Mouse (Mus musculus): ENCODE results near the gene Sh3bgrl2. TPM values are rescaled to one million over a fixed set of nuclear protein-coding genes. Genes with fewer than 3 reads are reported as not detected.
"Not testable (repeated sequence)": the region's sequence is repeated elsewhere in the genome, so short reads cannot be mapped to it uniquely, and the experiment has no call there.

The Sh3bgrl2 gene
- 16.8 and 18.7 TPM in 2 replicates for polyA plus RNA-seq (2014; fragmentation: Nextera tagmentation; extraction: Ambion mirVana)

- DNase-seq (ENCODE audit: low spot score), result peak; percentile 87
- Histone ChIP-seq H3K36me3 (ENCODE audit: control insufficient read depth, insufficient read depth, low read length) (no peaks in the 10 kb centered on the region), H3K4me2 (ENCODE audit: low read depth, low read length) (peak within 1 kb of the TSS; percentile 74), H3K4me1 (ENCODE audit: control insufficient read depth, insufficient read depth, low read length) (peaks cover 6% of the 10 kb centered on the region; the same call in 1 of the 2 replicates), H3K9me3 (ENCODE audit: control insufficient read depth, low read length) (no peaks in the 10 kb centered on the region), H3K27me3 (replicated peaks; ENCODE audit: control insufficient read depth, insufficient read depth, low read length) (no peaks in the 10 kb centered on the region), H3K27ac (replicated peaks; ENCODE audit: low read depth, low read length) (no peak within 1 kb of the TSS), H3K4me3 (ENCODE audit: low read depth, low read length) (peak within 1 kb of the TSS; percentile 56), H3K9ac (ENCODE audit: low read depth, low read length) (peak within 1 kb of the TSS; percentile 62)
- ATAC-seq (ENCODE audit: low read depth), result peak; percentile 95
- WGBS, result 2% methylated on average over 63 of the region's 76 CpGs
Observed at GRCm38 (mm10) chr9:83547830-83548689, at the start of gene Sh3bgrl2. Sh3bgrl2 (plus strand) TSS chr9:83548327.

GRCm38 (mm10) chr9:83519081-83519480 is 29.0 kb upstream of the Sh3bgrl2 start:
- H3K9me3 ChIP-seq (ENCODE audit: control insufficient read depth, low read length); H3K4me2 ChIP-seq (ENCODE audit: low read depth, low read length); H3K4me3 ChIP-seq (ENCODE audit: low read depth, low read length); DNase-seq (ENCODE audit: low spot score); H3K27me3 ChIP-seq (replicated peaks; ENCODE audit: control insufficient read depth, insufficient read depth, low read length); ATAC-seq (ENCODE audit: low read depth); H3K4me1 ChIP-seq (ENCODE audit: control insufficient read depth, insufficient read depth, low read length); H3K27ac ChIP-seq (replicated peaks; ENCODE audit: low read depth, low read length); H3K9ac ChIP-seq (ENCODE audit: low read depth, low read length); H3K36me3 ChIP-seq (ENCODE audit: control insufficient read depth, insufficient read depth, low read length): not testable (repeated sequence)
- WGBS, result 54% methylated on average over 5 of the region's 5 CpGs

DNA sequence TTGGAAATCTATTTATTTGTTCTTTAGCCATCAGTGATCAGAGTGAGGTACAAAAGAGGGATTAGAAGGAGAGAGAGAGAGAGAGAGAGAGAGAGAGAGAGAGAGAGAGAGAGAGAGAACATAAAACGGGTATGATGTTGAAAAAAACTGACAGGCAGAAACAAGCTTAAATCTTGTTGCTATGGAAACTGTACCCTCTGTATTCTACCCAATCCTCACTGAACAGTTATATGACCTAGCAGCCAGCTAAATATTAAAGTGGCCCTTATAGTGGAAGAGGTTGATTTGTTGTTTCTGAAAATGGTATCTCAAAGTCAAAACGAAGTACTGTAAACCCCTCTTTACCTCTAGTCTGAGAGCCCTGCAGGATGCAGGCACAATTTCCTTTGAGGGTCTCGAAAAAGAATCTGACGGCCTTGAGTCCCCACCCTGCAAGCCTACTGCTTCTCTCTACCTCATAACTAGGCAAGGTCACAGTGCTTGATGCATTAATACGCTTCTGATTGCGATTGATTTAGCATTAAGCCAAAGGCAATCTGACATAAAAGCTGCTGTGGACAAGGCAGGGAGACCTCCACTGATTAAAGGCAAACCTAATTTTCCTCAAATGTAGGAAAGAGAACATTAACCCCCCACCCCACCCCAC is 28.5 kb upstream of the Sh3bgrl2 start:
- Histone ChIP-seq H3K9ac (ENCODE audit: low read depth, low read length) (no peak overlapping the region), H3K4me2 (ENCODE audit: low read depth, low read length) (no peak overlapping the region), H3K27ac (replicated peaks; ENCODE audit: low read depth, low read length) (no peak overlapping the region), H3K4me3 (ENCODE audit: low read depth, low read length) (no peak overlapping the region), H3K4me1 (ENCODE audit: control insufficient read depth, insufficient read depth, low read length) (no peaks in the 10 kb centered on the region), H3K36me3 (ENCODE audit: control insufficient read depth, insufficient read depth, low read length) (no peaks in the 10 kb centered on the region), H3K27me3 (replicated peaks; ENCODE audit: control insufficient read depth, insufficient read depth, low read length) (no peaks in the 10 kb centered on the region), H3K9me3 (ENCODE audit: control insufficient read depth, low read length) (no peaks in the 10 kb centered on the region)
- 47% methylated on average over 6 of the region's 6 CpGs for WGBS
- ATAC-seq (ENCODE audit: low read depth) (no peak), DNase-seq (ENCODE audit: low spot score) (no peak)

GRCm38 (mm10) chr9:83527341-83528060 is 20.6 kb upstream of the Sh3bgrl2 start:
- DNase-seq (ENCODE audit: low spot score) (no peak), ATAC-seq (ENCODE audit: low read depth) (no peak)
- Histone ChIP-seq H3K36me3 (ENCODE audit: control insufficient read depth, insufficient read depth, low read length) (no peaks in the 10 kb centered on the region), H3K27me3 (replicated peaks; ENCODE audit: control insufficient read depth, insufficient read depth, low read length) (no peaks in the 10 kb centered on the region), H3K4me2 (ENCODE audit: low read depth, low read length) (no peak overlapping the region), H3K9ac (ENCODE audit: low read depth, low read length) (no peak overlapping the region), H3K9me3 (ENCODE audit: control insufficient read depth, low read length) (no peaks in the 10 kb centered on the region), H3K4me3 (ENCODE audit: low read depth, low read length) (no peak overlapping the region), H3K4me1 (ENCODE audit: control insufficient read depth, insufficient read depth, low read length) (no peaks in the 10 kb centered on the region), H3K27ac (replicated peaks; ENCODE audit: low read depth, low read length) (no peak overlapping the region)
- WGBS, result 75% methylated on average over 7 of the region's 7 CpGs

DNA sequence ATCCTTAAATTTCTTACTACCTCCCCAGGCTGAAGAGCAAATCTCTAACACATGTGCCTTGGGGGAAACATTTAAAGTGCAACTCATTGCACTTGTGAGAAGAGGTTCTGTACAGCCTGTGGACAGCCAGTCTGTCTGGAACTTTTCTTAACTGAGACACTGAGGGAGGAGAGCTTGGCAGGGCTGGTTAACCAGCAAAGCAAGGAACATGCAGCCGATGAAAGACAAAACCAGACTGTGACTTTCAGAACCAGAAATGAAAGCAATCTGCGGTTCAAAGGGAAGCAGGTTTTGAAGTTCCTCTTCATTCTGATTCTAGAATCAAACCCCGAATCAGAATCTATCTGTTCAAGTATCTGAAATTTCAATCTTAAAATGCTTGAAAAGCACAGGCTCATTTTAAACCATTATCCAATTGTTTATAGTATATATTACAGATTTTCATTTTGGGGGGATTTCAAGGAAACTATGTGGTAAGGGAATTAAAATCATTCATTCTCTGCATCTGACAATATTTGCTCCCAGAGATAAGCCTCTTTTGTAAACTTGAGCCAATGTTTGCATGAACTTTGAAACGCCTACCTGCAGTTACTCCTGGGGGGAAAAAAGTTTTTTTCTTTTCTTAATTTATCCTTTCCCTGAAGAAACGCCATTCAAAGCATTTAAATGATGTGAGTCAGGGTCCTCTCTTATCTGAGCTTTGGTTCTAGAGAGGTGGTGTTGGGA is 14.9 kb upstream of the Sh3bgrl2 start:
- no peak overlapping the region for H3K4me3 ChIP-seq (ENCODE audit: low read depth, low read length)
- DNase-seq (ENCODE audit: low spot score), result no peak
- H3K4me1 ChIP-seq (ENCODE audit: control insufficient read depth, insufficient read depth, low read length), result no peaks in the 10 kb centered on the region
- no peaks in the 10 kb centered on the region for H3K36me3 ChIP-seq (ENCODE audit: control insufficient read depth, insufficient read depth, low read length)
- H3K4me2 ChIP-seq (ENCODE audit: low read depth, low read length), result no peak overlapping the region
- H3K9me3 ChIP-seq (ENCODE audit: control insufficient read depth, low read length), result no peaks in the 10 kb centered on the region
- H3K9ac ChIP-seq (ENCODE audit: low read depth, low read length), result no peak overlapping the region
- ATAC-seq (ENCODE audit: low read depth), result no peak
- 57% methylated on average over 5 of the region's 5 CpGs for WGBS
- no peak overlapping the region for H3K27ac ChIP-seq (replicated peaks; ENCODE audit: low read depth, low read length)
- no peaks in the 10 kb centered on the region for H3K27me3 ChIP-seq (replicated peaks; ENCODE audit: control insufficient read depth, insufficient read depth, low read length)

GRCm38 (mm10) chr9:83536959-83537358 is 11.2 kb upstream of the Sh3bgrl2 start:
- DNase-seq (ENCODE audit: low spot score) (no peak), ATAC-seq (ENCODE audit: low read depth) (no peak)
- H3K9me3 ChIP-seq (ENCODE audit: control insufficient read depth, low read length), result no peaks in the 10 kb centered on the region
- H3K9ac ChIP-seq (ENCODE audit: low read depth, low read length), result no peak overlapping the region
- H3K27me3 ChIP-seq (replicated peaks; ENCODE audit: control insufficient read depth, insufficient read depth, low read length), result no peaks in the 10 kb centered on the region
- no peaks in the 10 kb centered on the region for H3K4me1 ChIP-seq (ENCODE audit: control insufficient read depth, insufficient read depth, low read length)
- H3K27ac ChIP-seq (replicated peaks; ENCODE audit: low read depth, low read length), result no peak overlapping the region
- no peaks in the 10 kb centered on the region for H3K36me3 ChIP-seq (ENCODE audit: control insufficient read depth, insufficient read depth, low read length)
- 96% methylated on average over 4 of the region's 4 CpGs for WGBS
- no peak overlapping the region for H3K4me3 ChIP-seq (ENCODE audit: low read depth, low read length)
- no peak overlapping the region for H3K4me2 ChIP-seq (ENCODE audit: low read depth, low read length)

- no peak overlapping the region for H3K4me2 ChIP-seq (ENCODE audit: low read depth, low read length)
Observed at GRCm38 (mm10) chr9:83537510-83537909, 10.6 kb upstream of the Sh3bgrl2 start.

GRCm38 (mm10) chr9:83537921-83538536 is 10.1 kb upstream of the Sh3bgrl2 start:
- no peaks in the 10 kb centered on the region for H3K27me3 ChIP-seq (replicated peaks; ENCODE audit: control insufficient read depth, insufficient read depth, low read length)
- DNase-seq (ENCODE audit: low spot score) (no peak), ATAC-seq (ENCODE audit: low read depth) (peak; percentile 86)
- H3K4me3 ChIP-seq (ENCODE audit: low read depth, low read length), result no peak overlapping the region
- H3K4me2 ChIP-seq (ENCODE audit: low read depth, low read length), result no peak overlapping the region
- no peaks in the 10 kb centered on the region for H3K4me1 ChIP-seq (ENCODE audit: control insufficient read depth, insufficient read depth, low read length)
- no peaks in the 10 kb centered on the region for H3K9me3 ChIP-seq (ENCODE audit: control insufficient read depth, low read length)
- 50% methylated on average over 15 of the region's 15 CpGs for WGBS
- H3K9ac ChIP-seq (ENCODE audit: low read depth, low read length), result no peak overlapping the region
- H3K27ac ChIP-seq (replicated peaks; ENCODE audit: low read depth, low read length), result no peak overlapping the region
- no peaks in the 10 kb centered on the region for H3K36me3 ChIP-seq (ENCODE audit: control insufficient read depth, insufficient read depth, low read length)

More at GRCm38 (mm10) chr9:83537510-83537909, 10.6 kb upstream of the Sh3bgrl2 start:
- no peak overlapping the region for H3K9ac ChIP-seq (ENCODE audit: low read depth, low read length)
- no peaks in the 10 kb centered on the region for H3K27me3 ChIP-seq (replicated peaks; ENCODE audit: control insufficient read depth, insufficient read depth, low read length)
- no peak for DNase-seq (ENCODE audit: low spot score)
- no peaks in the 10 kb centered on the region for H3K9me3 ChIP-seq (ENCODE audit: control insufficient read depth, low read length)
- WGBS, result 49% methylated on average over 2 of the region's 2 CpGs
- H3K27ac ChIP-seq (replicated peaks; ENCODE audit: low read depth, low read length), result no peak overlapping the region
- H3K4me3 ChIP-seq (ENCODE audit: low read depth, low read length), result no peak overlapping the region
- ATAC-seq (ENCODE audit: low read depth), result no peak
- no peaks in the 10 kb centered on the region for H3K36me3 ChIP-seq (ENCODE audit: control insufficient read depth, insufficient read depth, low read length)
- H3K4me1 ChIP-seq (ENCODE audit: control insufficient read depth, insufficient read depth, low read length), result no peaks in the 10 kb centered on the region

All from embryonic facial prominence, embryonic 14.5 days (tissue).